Mouse (Mus musculus): ENCODE data around the gene Olfr544.
A peak's percentile ranks its signal among the peaks of the same experiment; 100 is the strongest.

The Olfr544 gene

GRCm38 (mm10) chr7:102478425-102478824 lies 9.7 kb downstream of the Olfr544 start:
- no peak for DNase-seq (ENCODE audit: low spot score in 2 of 2)

GRCm38 (mm10) chr7:102477377-102477776 lies 10.7 kb downstream of the Olfr544 start:
- no peak for DNase-seq (ENCODE audit: low spot score in 2 of 2)

- no peak for DNase-seq (ENCODE audit: low spot score in 2 of 2)
These were observed 11.5 kb downstream of the Olfr544 start for GRCm38 (mm10) chr7:102476601-102477000.

DNA sequence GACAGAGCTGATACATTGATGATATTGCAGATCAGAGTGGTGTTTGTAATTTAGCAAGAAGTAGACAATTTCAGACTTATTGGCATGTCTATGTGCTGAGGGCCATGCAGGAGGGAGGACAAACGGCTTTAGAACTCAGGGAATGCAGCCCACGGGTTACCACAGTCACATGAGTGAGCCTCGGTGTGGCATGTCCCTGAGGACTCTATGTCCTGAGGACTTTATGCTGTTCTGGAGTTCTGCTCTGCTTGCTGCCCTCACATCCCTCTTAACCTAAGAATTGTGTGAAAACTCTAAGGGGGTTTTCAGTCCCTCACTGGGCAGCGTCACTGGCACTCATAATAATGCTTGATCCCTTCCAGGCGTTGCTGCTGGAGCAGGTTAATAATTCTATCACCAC lies 15.4 kb downstream of the Olfr544 start:
- no peak for DNase-seq (ENCODE audit: low spot score in 2 of 2)

DNA sequence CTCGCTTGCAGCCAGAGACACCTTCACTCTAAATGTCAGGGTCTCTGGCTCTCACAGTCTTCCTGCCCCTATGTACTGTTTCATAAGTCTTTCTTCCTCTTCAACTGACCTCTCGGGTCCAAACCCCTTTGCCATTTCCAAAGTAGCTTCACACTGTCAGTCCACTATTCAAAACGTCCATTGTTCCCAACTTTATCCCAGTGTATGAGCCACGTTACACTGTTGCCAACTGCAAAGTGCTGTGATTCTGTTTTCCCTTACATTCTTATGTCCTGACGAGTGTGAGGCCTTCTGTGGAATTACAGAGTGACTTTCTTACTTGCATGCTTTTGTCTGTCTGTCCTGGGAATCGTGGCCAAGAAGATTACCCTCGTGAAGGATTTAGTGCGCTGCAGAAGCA lies 20.5 kb downstream of the Olfr544 start:
- DNase-seq (ENCODE audit: low spot score in 2 of 2), result no peak

DNA sequence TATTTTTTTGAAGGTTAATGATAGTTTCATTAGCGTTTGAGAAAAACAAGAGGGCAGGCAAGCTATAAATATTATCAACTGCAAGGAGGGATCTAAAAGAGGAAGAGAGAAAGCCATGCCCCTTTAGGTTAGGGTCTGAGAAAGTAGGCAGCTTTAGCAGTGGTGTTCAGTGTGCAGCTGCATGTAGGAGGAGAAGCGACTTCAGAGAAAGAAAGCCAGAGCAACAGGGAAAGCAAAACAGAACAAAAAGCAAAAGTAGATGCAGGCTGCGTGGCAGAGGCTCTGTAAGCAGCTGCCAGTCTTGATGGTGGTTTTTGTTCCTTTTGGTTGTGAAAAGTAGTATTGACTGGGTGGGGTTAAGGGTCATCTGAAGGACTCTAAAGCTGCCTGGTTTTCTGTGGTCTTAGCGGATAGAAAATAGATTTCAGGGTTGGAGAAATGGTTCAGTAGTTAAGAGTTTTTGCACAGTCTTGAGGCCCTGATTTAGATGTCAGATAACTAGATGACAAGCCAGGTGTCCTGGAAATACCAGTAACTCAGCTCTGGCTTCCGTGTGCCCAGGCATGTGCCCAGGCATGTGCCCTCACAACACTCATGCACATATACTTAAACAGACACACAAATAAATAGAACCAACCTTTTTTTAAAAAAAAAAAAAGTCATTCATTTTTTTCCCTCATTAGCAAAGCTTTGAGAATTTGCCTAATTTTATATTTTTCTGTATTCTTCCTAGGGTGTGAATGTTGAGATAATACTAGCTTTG lies 29.3 kb downstream of the Olfr544 start:
- DNase-seq (ENCODE audit: low spot score in 2 of 2), result no peak

DNA sequence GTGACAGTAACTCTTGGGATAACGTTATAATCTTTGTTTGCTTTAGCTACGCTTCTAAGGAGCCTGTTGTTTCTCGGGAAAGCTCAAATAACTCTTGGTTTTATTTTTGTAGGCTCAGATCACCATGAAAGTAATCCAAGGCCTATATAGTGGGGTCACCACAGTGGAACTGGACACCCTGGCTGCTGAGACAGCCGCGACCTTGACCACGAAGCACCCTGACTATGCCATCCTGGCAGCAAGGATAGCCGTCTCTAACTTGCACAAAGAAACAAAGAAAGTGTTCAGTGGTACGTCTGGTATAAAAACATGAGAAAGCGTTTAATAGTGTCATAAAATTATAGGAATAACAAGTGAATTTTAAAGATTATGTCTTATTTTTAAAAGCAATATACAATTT lies 41.7 kb downstream of the Olfr544 start:
- DNase-seq (ENCODE audit: low spot score in 2 of 2), result no peak

- no peak for DNase-seq (ENCODE audit: low spot score in 2 of 2)
These were observed 43.8 kb downstream of the Olfr544 start for GRCm38 (mm10) chr7:102444301-102444700.

DNA sequence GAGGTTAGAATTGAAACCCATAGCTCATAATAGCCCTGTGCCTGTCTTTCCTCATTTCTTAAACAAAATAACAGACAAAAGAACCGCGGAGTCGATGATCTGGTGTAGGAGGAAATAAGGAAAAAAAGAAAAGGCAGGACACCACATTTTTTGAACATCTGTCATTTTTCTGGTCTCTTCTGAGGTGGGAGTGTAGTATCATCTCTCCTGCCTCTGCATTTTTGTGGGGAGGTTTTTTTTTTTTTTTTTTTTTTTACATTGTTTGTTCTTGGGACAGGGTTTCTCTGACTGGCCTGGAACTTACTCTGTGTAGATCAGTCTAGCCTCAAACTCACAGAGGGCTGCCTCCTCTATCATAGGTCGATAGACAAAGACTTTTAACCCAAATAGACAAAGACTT lies 45.7 kb downstream of the Olfr544 start:
- DNase-seq (ENCODE audit: low spot score in 2 of 2), result no peak

- peak; percentile 98 for DNase-seq (ENCODE audit: low spot score in 2 of 2)
These were observed 46.3 kb downstream of the Olfr544 start, which contains the start of gene Rrm1 for GRCm38 (mm10) chr7:102441657-102442391. TSS of gene Rrm1 (plus strand) at chr7:102441695.

- no peak for DNase-seq (ENCODE audit: low spot score in 2 of 2)
These were observed 47.1 kb downstream of the Olfr544 start for GRCm38 (mm10) chr7:102440822-102441656.

GRCm38 (mm10) chr7:102434344-102434743 lies 53.8 kb downstream of the Olfr544 start:
- DNase-seq (ENCODE audit: low spot score in 2 of 2), result no peak
